ENCODE assay signal across 8 mouse cellular contexts in genomic region chr17:56625495-56625894, GRCm38 (mm10). TPM values are rescaled to one million over a fixed set of nuclear protein-coding genes. Genes with fewer than 3 reads are reported as not detected.
A peak's percentile ranks its signal among the peaks of the same experiment; 100 is the strongest.
DNase-seq lines count a peak whose midpoint lies in the region; ATAC-seq and TF ChIP-seq lines count a peak whose summit lies in the region.

No protein-coding gene starts in this region.

- H3K36me3 ChIP-seq in liver, embryonic 11.5 days (ENCODE audit: control insufficient read depth, insufficient read depth, low read length), result peaks cover 23% of the 10 kb centered on the region
- peaks cover 27% of the 10 kb centered on the region for H3K36me3 ChIP-seq in intestine, postnatal 0 days (ENCODE audit: control insufficient read depth, insufficient read depth)
- peaks cover 16% of the 10 kb centered on the region for H3K36me3 ChIP-seq in neural tube, embryonic 14.5 days (ENCODE audit: control insufficient read depth, insufficient read depth, low read length)

- peak overlapping the region; percentile 86 for H3K9ac ChIP-seq in liver, embryonic 11.5 days (ENCODE audit: low read depth, low read length)
- no peak overlapping the region for H3K9ac ChIP-seq in intestine, postnatal 0 days (ENCODE audit: low read depth, low read length)
- no peak overlapping the region for H3K9ac ChIP-seq in neural tube, embryonic 14.5 days (replicated peaks; ENCODE audit: low read depth, low read length)

- no peak overlapping the region for H3K27ac ChIP-seq in liver, embryonic 11.5 days (ENCODE audit: low read depth, low read length)
- H3K27ac ChIP-seq in intestine, postnatal 0 days (ENCODE audit: low read depth, low read length), result no peak overlapping the region
- H3K27ac ChIP-seq in neural tube, embryonic 14.5 days (ENCODE audit: low read depth, low read length), result no peak overlapping the region

- no peak for DNase-seq in liver, embryonic 11.5 days (ENCODE audit: low spot score)
- no peak for DNase-seq in liver
- peak; percentile 44 for DNase-seq in c-Kit-positive CD71-positive TER-119-negative erythroid progenitor cells, embryonic 14.5 days (ENCODE audit: low read depth)
- no peak for DNase-seq in frontal cortex, postnatal 10 days (ENCODE audit: low spot score in 2 of 2)
- DNase-seq in gastrocnemius, postnatal 25 days, result no peak
- DNase-seq in kidney, postnatal 14 days, result no peak

- peak overlapping the region; percentile 86 for H3K4me3 ChIP-seq in liver, embryonic 11.5 days (ENCODE audit: low read depth, low read length)
- H3K4me3 ChIP-seq in intestine, postnatal 0 days (ENCODE audit: low read depth, low read length), result no peak overlapping the region
- H3K4me3 ChIP-seq in neural tube, embryonic 14.5 days (ENCODE audit: low read depth, low read length), result no peak overlapping the region

- peak overlapping the region; percentile 95 for H3K4me2 ChIP-seq in liver, embryonic 11.5 days
- peak overlapping the region; percentile 93; the same call in 1 of the 2 replicates for H3K4me2 ChIP-seq in intestine, postnatal 0 days (replicated peaks; ENCODE audit: low read depth)
- peak overlapping the region; percentile 97; the same call in 1 of the 2 replicates for H3K4me2 ChIP-seq in neural tube, embryonic 14.5 days (ENCODE audit: low read depth, low read length)

- 62% methylated on average over 3 of the region's 3 CpGs for WGBS in liver, embryonic 11.5 days
- 54% methylated on average over 3 of the region's 3 CpGs for WGBS in intestine, postnatal 0 days
- 90% methylated on average over 3 of the region's 3 CpGs for WGBS in neural tube, embryonic 14.5 days

- no peak for ATAC-seq in liver, embryonic 11.5 days (replicated peaks; ENCODE audit: low FRiP score)
- ATAC-seq in intestine, postnatal 0 days, result no peak
- no peak for ATAC-seq in neural tube, embryonic 14.5 days (ENCODE audit: low read depth)

- no peak for TF ChIP-seq CTCF in intestine, postnatal 0 days (IDR thresholded peaks at IDR 0.05; ENCODE audit: low read depth)

- peaks cover 16% of the 10 kb centered on the region; the same call in 1 of the 2 replicates for H3K4me1 ChIP-seq in liver, embryonic 11.5 days (replicated peaks; ENCODE audit: control insufficient read depth, insufficient read depth, low read length)
- peaks cover 13% of the 10 kb centered on the region; the same call in 1 of the 2 replicates for H3K4me1 ChIP-seq in intestine, postnatal 0 days (replicated peaks; ENCODE audit: control insufficient read depth, insufficient read depth, low read length)
- peaks cover 18% of the 10 kb centered on the region; the same call in 1 of the 2 replicates for H3K4me1 ChIP-seq in neural tube, embryonic 14.5 days (ENCODE audit: control insufficient read depth, insufficient read depth, low read length)

- H3K27me3 ChIP-seq in liver, embryonic 11.5 days (replicated peaks; ENCODE audit: control insufficient read depth, insufficient read depth, low read length), result no peaks in the 10 kb centered on the region
- no peaks in the 10 kb centered on the region for H3K27me3 ChIP-seq in intestine, postnatal 0 days (replicated peaks; ENCODE audit: control insufficient read depth, insufficient read depth, low read length)
- H3K27me3 ChIP-seq in neural tube, embryonic 14.5 days (ENCODE audit: control insufficient read depth, insufficient read depth, low read length), result no peaks in the 10 kb centered on the region

- H3K9me3 ChIP-seq in liver, embryonic 11.5 days (ENCODE audit: control insufficient read depth, low read length), result no peaks in the 10 kb centered on the region
- H3K9me3 ChIP-seq in intestine, postnatal 0 days (ENCODE audit: control insufficient read depth), result no peaks in the 10 kb centered on the region
- H3K9me3 ChIP-seq in neural tube, embryonic 14.5 days (ENCODE audit: control insufficient read depth, low read length), result no peaks in the 10 kb centered on the region

RNA-seq across cellular contexts. Expression of gene Lonp1, which starts 1.2 kb away (rescaled TPM):
- 87.9 and 92.4 TPM in 2 replicates for polyA plus RNA-seq in liver, embryonic 11.5 days (2014; fragmentation: Nextera tagmentation; extraction: Ambion mirVana)
- polyA plus RNA-seq in intestine, postnatal 0 days (2015; fragmentation: Nextera tagmentation; extraction: Ambion mirVana), result 23.2 and 25.5 TPM in 2 replicates
- polyA plus RNA-seq in neural tube, embryonic 14.5 days (2014; fragmentation: Nextera tagmentation; extraction: Ambion mirVana), result 40.7 and 45.6 TPM in 2 replicates
- total RNA-seq in gastrocnemius, postnatal 25 days (2021), result 10 to 100 TPM; 53.4 to 64.4 TPM

RNA-seq across cellular contexts. Expression of gene Catsperd, which starts 2.4 kb away (rescaled TPM):
- 0.64 and 0.68 TPM in 2 replicates for polyA plus RNA-seq in liver, embryonic 11.5 days (2014; fragmentation: Nextera tagmentation; extraction: Ambion mirVana)
- 0.65 and 0.68 TPM in 2 replicates for polyA plus RNA-seq in intestine, postnatal 0 days (2015; fragmentation: Nextera tagmentation; extraction: Ambion mirVana)
- 2.6 and 3.7 TPM in 2 replicates for polyA plus RNA-seq in neural tube, embryonic 14.5 days (2014; fragmentation: Nextera tagmentation; extraction: Ambion mirVana)
- total RNA-seq in gastrocnemius, postnatal 25 days (2021), result not detected

RNA-seq across cellular contexts. Expression of gene Rpl36, which starts 12.3 kb away (rescaled TPM):
- polyA plus RNA-seq in liver, embryonic 11.5 days (2014; fragmentation: Nextera tagmentation; extraction: Ambion mirVana), result 2,108 and 2,211 TPM in 2 replicates
- polyA plus RNA-seq in intestine, postnatal 0 days (2015; fragmentation: Nextera tagmentation; extraction: Ambion mirVana), result 1,422 and 1,459 TPM in 2 replicates
- polyA plus RNA-seq in neural tube, embryonic 14.5 days (2014; fragmentation: Nextera tagmentation; extraction: Ambion mirVana), result 1,033 and 1,098 TPM in 2 replicates
- 100 to 1,000 TPM; 502 to 523 TPM for total RNA-seq in gastrocnemius, postnatal 25 days (2021)

RNA-seq across cellular contexts. Expression of gene 2410015M20Rik, which starts 15.9 kb away (rescaled TPM):
- 236 and 248 TPM in 2 replicates for polyA plus RNA-seq in liver, embryonic 11.5 days (2014; fragmentation: Nextera tagmentation; extraction: Ambion mirVana)
- 358 and 361 TPM in 2 replicates for polyA plus RNA-seq in intestine, postnatal 0 days (2015; fragmentation: Nextera tagmentation; extraction: Ambion mirVana)
- polyA plus RNA-seq in neural tube, embryonic 14.5 days (2014; fragmentation: Nextera tagmentation; extraction: Ambion mirVana), result 177 and 190 TPM in 2 replicates
- 100 to 1,000 TPM; 147 to 152 TPM for total RNA-seq in gastrocnemius, postnatal 25 days (2021)

RNA-seq across cellular contexts. Expression of gene Safb, which starts 40.9 kb away (rescaled TPM):
- polyA plus RNA-seq in liver, embryonic 11.5 days (2014; fragmentation: Nextera tagmentation; extraction: Ambion mirVana), result 93.1 and 96.5 TPM in 2 replicates
- polyA plus RNA-seq in intestine, postnatal 0 days (2015; fragmentation: Nextera tagmentation; extraction: Ambion mirVana), result 40.0 and 44.9 TPM in 2 replicates
- 80.9 and 84.8 TPM in 2 replicates for polyA plus RNA-seq in neural tube, embryonic 14.5 days (2014; fragmentation: Nextera tagmentation; extraction: Ambion mirVana)
- total RNA-seq in gastrocnemius, postnatal 25 days (2021), result 10 to 100 TPM; 36.8 to 43.8 TPM
